Mouse (Mus musculus) gastrocnemius, adult 8-10 months (tissue): ENCODE measurements at regions not wholly inside any gene's neighbourhood (a gene's known extent, or its start where the extent isn't known, plus 50 kb on each side); places are given as distances from the start of the nearest gene placed in this dataset.

Source experiments
- DNase-seq, 2 experiments: peaks; one replicate each; pipeline ENCODE4 v3.0.0; 2022; ENCODE audit warnings: low spot score in 2 of 2

- DNase-seq = no peak
Measured at GRCm38 (mm10) chr10:19412926-19413325, 56.6 kb downstream of the Olig3 start.

- DNase-seq = no peak
Measured at GRCm38 (mm10) chr10:19413935-19414334, 57.6 kb downstream of the Olig3 start.

DNA sequence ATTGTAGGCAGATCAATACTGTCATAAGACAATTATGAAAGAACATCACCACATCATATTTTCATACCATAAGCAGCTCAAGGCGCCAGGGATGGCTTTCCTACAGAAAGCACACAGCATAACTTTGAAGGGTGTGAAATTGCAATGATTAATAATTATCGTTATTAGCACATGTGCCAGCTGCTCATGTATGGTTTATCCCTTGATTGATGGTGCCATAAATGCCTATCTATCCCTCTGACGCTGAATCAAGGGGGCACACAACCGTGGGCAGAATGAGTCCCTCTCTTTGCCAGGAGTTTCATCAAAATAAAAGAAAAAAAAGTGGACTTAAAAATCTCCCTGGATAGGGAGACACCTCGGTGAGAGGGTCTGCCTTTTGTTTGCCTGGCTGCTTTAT is 58.5 kb downstream of the Olig3 start:
- no peak for DNase-seq

DNA sequence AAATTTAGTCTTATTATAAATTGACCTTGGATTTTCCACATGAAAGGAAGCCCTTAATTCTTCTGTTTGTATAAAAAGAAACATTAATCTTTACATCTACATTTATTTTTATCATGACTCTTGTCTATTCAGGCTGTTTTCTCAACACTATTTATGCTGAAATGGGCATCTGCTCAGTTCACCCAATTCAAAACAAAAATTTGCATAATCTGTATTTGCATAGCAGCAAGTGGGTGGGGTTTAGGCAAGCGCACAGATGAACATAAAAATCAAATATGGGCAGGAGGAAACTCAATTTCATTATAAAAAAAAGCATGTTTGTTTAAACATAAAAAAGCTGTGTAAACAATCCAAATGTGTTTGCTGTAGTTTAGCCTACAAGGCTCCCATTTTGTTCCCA is 67.7 kb downstream of the Olig3 start:
- no peak for DNase-seq

GRCm38 (mm10) chr10:19424961-19425360 is 68.6 kb downstream of the Olig3 start:
- no peak for DNase-seq

DNA sequence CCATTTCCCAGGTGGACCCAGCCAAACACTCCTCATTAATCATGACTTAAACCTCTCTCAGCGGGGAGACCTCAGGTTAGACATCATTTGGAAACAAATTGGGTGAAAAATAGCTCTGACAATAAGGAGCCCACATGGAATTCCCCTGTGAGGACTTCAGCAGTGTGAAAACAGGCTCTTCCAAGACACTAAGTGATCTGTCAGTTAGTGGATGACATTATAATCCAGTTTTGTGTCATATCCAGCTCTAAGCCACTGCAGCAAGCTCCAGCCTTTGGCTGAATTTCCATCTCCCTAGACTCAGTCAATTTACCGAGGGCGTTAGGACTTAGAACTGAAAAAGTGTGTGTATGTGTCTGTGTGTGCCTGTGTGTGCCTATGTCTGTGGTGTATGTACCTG is 70.5 kb downstream of the Olig3 start:
- DNase-seq = no peak

DNA sequence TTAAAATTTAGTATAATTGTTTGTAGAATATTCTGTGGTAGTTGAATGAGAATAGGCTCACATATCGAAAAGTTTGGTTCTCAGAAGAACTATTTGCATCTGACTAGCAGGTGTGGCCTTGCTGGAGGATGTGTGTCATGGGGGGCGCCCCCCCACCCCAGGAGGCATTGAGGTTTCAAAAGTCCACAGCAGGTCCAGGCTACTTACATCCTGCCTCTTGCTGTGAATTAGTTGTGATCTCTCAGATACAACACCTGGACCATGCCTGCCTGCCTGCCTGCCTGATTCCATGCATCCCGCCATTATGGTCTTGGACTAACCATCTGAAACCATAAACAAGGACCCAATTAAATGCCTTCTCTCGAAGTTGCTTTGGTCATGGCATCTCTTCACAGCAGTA is 76.2 kb downstream of the Olig3 start:
- no peak for DNase-seq

DNA sequence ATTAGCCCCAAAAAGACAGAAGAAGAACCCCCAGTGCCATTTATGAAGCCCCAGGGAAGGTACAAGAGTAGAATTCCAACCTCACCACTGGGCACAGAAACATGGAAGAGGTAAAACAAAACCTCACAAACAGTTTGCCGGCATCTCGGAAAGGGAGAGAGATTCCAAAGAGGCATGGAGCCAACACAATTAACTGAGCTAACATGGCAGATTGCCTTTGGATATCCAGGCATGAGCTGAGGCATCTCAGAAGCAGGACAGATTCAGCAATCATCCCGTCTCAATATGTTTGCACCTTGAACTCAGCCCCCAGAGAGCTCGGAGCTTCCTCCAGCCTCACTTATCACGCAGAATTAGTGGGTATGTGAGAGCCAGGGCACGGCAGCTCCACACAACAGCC is 78.3 kb downstream of the Olig3 start:
- DNase-seq = no peak

GRCm38 (mm10) chr10:19441807-19442206 is 85.5 kb downstream of the Olig3 start:
- no peak for DNase-seq

- no peak for DNase-seq
Measured at GRCm38 (mm10) chr10:19443516-19443915, 87.2 kb downstream of the Olig3 start.

DNA sequence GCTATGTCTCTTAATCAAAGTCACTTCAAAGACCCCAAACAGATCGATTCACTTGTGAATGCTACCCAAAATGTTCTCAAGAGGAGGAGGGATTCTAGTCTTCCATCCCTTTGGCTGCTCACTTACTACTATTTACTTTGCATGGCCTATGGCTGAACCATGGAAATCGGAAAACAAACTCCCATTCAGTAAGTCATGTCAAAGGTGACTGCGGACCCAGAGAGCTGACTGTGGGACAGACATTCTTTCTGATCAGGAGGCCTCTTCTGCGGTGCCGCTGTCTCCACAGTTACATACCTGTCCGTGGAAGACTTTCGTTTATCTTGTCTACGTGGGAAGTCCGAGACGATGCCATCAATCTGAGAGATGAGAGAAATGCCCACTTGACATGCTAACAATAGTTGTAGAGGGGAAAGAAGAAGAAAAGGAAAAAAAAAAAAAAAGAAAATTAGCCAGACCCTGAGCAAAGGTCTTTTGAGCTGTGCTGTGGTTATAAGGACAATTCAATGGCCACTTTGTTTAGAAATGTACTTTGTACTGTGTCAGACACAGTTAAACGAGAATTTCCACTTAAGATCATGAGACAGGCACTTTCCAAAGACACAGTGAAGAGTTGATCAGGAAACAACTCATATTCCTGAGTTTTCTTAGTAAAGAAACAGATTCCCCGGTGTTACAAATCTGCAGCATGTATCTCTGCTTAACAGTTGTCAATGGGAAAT is 92.7 kb downstream of the Olig3 start:
- DNase-seq = no peak

DNA sequence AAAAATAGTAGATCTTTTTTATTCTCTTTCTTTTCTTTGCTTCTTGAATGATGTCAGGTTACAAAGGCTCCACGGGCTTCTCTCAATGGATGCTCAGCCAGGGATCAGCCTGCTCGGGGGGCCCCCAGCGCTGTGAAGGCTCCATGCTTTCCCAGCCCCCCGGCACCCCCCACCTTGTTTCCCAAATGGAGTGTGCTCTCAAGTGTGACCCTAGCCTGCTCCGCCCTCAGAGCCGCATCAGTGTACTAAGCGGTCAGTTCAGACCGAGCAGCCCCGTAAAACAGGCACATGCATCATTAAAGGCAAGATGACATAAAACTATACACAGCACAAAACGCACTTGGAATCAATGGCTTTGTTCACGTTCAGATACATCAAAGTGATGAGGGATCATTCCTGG is 102.7 kb downstream of the Olig3 start:
- DNase-seq = no peak

- DNase-seq = no peak
Measured at GRCm38 (mm10) chr10:19459709-19460108, 103.4 kb downstream of the Olig3 start.

DNA sequence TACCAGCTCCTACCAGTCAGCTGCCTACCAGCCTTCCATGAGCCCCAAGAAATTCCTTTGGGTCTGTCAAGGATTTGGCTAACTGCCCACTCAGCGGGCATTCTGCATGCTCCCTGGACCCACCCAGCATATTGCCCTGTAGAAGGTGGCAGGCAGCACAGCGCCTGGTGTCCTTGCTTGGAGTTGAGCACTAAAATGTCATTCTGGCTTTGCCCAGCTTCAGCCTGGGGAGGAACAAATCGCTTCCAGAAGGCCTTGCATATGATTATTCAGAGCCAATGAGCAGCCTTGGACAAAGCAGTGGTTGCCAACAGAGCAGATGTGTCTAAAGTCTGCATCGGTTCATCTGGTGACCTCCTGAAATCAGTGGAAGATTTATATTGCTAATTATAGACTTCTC is 103.8 kb downstream of the Olig3 start:
- no peak for DNase-seq

- DNase-seq = no peak
Measured at GRCm38 (mm10) chr10:19463800-19464199, 107.5 kb downstream of the Olig3 start.

- no peak for DNase-seq
Measured at GRCm38 (mm10) chr10:19464504-19464903, 108.2 kb downstream of the Olig3 start.

- DNase-seq = no peak
Measured at GRCm38 (mm10) chr10:19471349-19472040, 115.2 kb downstream of the Olig3 start.

GRCm38 (mm10) chr10:19472066-19472465 is 115.7 kb downstream of the Olig3 start:
- DNase-seq = no peak

GRCm38 (mm10) chr10:19472949-19473535 is 116.7 kb downstream of the Olig3 start:
- DNase-seq = no peak

GRCm38 (mm10) chr10:19485537-19486135 is 106.1 kb upstream of the Ifngr1 start:
- no peak for DNase-seq

GRCm38 (mm10) chr10:19490500-19490899 is 101.2 kb upstream of the Ifngr1 start:
- no peak for DNase-seq
